Mouse (Mus musculus) natural killer cell, adult 2 months (primary cell): ENCODE measurements around the gene Gm973.
A peak's percentile ranks its signal among the peaks of the same experiment; 100 is the strongest.

Experiments used
- DNase-seq, 2 experiments: peaks; one replicate each; pipeline ENCODE4 v3.0.0; 2022; ENCODE audit warnings: low spot score in 2 of 2

Gene Gm973

GRCm38 (mm10) chr1:59516026-59516917, at the start of gene Gm973:
Gm973 (plus strand) TSS chr1:59516264.
- DNase-seq, result no peak

GRCm38 (mm10) chr1:59469170-59469569, 46.9 kb upstream of the Gm973 start:
- DNase-seq, result no peak

GRCm38 (mm10) chr1:59470766-59471165, 45.3 kb upstream of the Gm973 start:
- DNase-seq, result no peak

DNA sequence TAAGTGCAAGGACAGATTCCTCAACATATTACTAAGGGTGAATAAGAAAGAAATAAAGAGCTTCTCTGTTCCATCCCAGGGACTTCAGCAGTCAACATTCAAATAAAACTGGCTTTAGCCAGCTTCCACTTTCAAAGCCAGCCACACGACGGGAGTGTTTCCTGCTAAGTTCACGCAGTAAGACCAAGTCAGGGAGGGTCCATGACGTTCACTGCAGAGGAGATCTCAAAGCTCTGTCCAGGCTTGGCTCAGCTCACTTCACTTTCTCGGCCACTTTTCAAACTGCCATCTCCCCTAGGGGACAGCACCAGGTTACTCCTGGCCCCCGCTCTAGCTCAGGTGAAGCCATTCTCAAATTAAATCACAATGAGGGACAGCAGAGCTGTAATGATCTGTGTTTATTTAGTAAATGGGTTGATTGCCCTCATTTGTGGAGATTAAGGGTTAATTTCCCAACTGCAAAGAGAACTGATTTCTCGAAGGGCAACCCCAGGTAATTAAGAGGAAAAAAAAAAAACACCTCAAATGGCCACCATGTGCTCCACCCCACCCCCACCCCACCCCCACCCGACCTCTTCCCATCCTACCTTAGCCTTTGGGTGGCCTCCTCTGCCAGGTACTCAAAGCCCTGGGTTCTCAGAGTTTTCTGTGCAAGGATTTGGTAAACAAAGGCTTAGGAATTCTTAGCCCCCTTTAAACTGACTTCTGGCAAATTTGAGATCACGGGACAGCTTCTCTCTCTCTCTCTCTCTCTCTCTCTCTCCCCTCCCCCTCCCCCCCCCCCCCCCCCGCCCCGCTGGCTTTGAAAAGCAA, 43.5 kb upstream of the Gm973 start:
- DNase-seq, result no peak

DNA sequence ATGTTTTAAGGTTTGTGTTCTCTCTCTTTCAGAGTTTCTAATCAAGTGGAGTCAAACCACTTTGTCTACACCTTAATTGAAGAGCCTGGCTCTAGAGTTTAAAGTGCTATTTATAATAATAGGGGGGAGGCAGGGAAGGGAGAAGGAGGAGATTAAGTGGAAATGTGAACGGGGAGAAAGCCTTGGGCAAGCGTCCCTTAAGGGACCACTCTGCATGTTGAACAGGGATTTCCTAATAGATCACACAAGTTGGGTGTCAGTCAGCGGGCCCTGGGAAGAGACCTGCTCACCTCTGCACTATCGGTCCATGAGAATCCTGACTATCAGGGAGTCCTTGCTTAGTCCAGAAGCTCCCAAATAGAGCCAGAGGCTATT, 42.9 kb upstream of the Gm973 start:
- no peak for DNase-seq

DNA sequence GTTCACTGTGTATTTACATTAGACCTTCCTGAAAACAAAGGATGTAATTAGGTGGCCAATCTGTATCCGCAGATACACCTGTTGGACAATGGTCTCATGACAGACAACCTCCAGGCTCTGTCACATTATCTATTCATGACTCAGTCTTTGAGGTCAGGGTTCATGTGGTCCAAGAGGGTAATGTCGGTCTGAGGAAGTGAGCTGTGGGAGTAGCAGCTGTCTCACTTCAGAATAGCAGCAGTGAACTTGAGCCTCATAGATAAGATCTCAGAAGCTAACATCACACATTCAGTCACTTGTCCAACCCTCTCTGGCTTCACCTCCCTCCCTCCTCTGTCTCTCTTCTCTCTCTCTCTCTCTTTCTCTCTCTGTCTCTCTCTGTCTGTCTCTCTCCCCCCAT, 40.4 kb upstream of the Gm973 start:
- peak in 1 of 2 experiments; percentile 14 for DNase-seq

GRCm38 (mm10) chr1:59478911-59479310, 37.2 kb upstream of the Gm973 start:
- no peak for DNase-seq

- no peak for DNase-seq
These were observed 35.1 kb upstream of the Gm973 start for GRCm38 (mm10) chr1:59480821-59481455.

GRCm38 (mm10) chr1:59481456-59482291, 34.4 kb upstream of the Gm973 start:
- DNase-seq, result peak; percentile 83 to 84

- DNase-seq, result peak in 1 of 2 experiments; percentile 48
These were observed 33.8 kb upstream of the Gm973 start, which contains the start of gene Fzd7 for GRCm38 (mm10) chr1:59482331-59482695. Fzd7 (plus strand) TSS chr1:59482424.

GRCm38 (mm10) chr1:59482696-59483520, 33.2 kb upstream of the Gm973 start:
- peak in 1 of 2 experiments; percentile 6 for DNase-seq

DNA sequence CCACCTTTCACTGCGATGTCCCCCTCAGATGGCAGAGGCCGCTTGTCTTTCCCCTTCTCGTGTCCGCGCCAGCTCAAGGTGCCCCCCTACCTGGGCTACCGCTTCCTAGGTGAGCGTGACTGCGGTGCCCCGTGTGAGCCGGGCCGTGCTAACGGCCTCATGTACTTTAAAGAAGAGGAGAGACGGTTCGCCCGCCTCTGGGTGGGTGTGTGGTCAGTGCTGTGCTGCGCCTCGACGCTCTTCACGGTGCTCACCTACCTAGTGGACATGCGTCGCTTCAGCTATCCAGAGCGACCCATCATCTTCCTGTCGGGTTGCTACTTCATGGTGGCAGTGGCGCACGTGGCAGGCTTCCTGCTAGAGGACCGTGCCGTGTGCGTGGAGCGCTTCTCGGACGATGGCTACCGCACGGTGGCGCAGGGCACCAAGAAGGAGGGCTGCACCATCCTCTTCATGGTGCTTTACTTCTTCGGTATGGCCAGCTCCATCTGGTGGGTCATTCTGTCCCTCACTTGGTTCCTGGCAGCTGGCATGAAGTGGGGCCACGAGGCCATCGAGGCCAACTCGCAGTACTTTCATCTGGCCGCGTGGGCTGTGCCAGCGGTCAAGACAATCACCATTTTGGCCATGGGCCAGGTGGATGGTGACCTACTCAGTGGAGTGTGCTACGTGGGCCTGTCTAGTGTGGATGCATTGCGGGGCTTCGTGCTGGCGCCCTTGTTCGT, 32.4 kb upstream of the Gm973 start:
- DNase-seq, result peak; percentile 13 to 18

- no peak for DNase-seq
These were observed 31.8 kb upstream of the Gm973 start for GRCm38 (mm10) chr1:59484314-59484713.

DNA sequence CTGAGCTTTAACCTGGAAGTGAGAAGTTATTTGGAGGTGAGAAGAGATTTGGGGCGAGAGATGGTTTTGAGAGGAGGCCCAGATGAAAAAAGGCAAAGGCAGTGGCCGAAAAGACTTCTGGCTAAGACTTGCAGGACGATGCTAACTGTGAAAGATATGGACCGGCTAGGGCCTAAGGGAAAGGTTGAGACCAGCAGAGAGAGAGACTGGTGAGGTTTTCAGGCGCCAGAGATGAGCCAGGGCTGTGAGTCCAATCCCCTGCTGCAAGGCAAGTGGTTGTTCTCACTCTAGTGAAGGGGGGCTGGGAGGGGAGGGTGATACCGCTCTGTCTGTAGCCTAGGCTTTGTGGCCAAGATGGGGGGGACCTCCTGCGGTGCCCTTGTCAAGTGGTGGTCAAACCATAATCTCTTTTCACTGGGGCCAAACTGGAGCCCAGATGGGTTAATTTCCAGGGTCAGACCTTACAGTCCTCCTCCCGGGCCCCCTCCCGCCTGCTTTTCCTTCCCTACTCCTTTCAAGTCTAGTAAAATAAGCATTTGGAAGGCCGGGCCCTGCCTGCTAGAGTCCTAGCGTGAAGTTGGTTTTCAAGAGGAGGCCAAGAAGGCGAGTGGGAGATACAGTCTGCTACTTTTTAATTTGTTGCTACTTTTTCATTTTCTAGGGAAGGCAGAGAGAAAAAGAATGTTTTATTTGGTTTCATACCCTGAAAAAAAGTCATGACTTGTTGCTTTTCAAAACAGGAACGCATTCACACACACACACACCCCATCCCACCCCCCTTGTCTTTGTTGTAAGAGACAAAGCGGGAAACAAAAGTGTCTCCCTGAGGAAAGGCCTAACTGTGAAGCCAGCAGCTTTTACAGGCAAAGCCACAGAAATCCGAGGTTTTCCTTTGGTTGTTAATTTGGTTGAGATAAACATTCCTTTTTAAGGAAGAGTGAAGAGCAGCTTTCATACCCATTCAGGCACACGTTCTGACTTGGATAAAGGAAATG, 31.0 kb upstream of the Gm973 start:
- no peak for DNase-seq

DNA sequence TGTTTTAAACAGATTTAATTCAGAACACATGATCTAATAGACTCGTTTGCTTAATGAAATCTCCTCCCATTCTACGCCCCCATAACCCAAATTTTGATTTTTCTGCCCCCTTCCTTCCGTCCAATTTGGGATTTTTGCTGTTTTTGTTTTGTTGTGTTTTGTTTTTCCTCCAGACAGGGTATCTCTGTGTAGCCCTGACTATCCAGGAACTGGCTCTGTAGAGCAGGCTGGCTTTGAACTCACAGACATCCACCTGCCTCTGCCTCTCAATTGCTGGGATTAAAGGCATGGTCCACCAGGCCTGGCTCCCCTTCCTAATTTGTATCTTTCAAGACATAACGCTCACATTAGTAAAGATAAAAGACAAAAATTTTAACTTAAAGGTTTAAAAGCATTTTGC, 30.3 kb upstream of the Gm973 start:
- DNase-seq, result no peak

- DNase-seq, result no peak
These were observed 28.4 kb upstream of the Gm973 start for GRCm38 (mm10) chr1:59487651-59488051.

DNA sequence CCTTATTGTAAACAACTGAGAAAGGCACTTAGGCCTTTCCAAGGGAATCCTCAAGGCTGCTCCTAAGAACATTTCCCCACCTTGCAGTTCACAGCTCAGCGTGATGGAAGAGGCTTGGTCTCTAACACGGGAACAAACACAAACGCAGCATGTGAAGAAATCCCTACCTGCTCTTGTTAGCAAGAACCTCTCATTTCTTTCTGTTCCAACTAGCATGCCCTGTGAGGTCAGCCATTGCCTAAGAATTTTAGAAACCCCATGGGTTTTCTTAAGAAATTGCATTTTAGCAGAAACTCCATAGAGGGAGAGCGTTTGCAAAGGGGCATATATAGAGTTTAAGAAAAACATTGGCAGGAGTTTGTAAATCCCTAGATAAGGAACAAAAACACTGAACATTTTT, 27.6 kb upstream of the Gm973 start:
- DNase-seq, result no peak

DNA sequence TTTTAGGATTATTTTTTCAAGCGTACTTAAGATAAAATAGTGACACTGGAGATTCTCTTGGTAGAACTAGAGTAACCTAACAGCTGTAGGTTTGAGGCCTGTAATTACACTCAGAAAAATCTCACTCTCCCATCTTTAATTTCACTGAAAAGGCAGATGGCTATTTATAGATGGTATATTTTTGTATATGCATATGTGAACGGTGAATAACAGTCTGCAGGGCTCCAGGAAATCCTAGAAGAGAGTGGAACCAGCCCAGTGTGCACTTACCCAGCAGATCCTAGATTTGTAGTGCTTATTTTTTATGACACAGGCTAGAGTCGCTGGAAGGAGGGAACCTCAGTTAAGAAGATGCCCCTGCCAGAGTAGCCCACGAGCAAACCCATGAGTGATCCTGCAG, 27.1 kb upstream of the Gm973 start:
- DNase-seq, result no peak

DNA sequence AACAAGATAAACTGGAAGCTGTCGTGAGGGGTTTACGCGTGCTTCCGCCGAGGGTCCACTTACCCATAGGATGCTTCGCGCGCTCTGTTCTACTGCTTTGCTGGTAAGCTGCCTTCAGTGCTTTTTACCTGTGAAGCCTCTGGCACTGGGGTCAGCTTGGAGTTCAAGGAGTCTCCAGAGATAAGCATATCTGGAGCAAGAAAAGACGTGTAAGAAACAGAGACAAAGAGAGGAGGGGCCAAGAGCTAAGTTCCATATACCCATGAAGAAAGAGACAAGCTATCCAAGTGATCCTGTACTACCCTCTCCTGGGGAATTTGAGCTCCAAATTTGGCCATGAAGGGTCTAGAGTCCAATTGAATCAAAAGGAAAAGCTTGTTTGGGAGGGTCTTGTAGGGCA, 24.5 kb upstream of the Gm973 start:
- no peak for DNase-seq
